Mouse (Mus musculus): Measurements from ENCODE around the gene Ypel4.

GRCm38 (mm10) chr2:84775241-84775640, 41.4 kb downstream of the Ypel4 start, which contains the start of gene Serping1:
- no peak for TF ChIP-seq CTCF (IDR thresholded peaks at IDR 0.05; ENCODE audit: control insufficient read depth, insufficient read depth, insufficient read length)
- no peak for TF ChIP-seq USF1 (IDR thresholded peaks at IDR 0.05; ENCODE audit: low read depth)
- no peak for TF ChIP-seq CEBPB (IDR thresholded peaks at IDR 0.05; ENCODE audit: low read depth)
- TF ChIP-seq MAX (IDR thresholded peaks at IDR 0.05), result no peak
- no peak for TF ChIP-seq MYOG (IDR thresholded peaks at IDR 0.05; ENCODE audit: control insufficient read depth, extremely low read depth, insufficient read length)
